Mouse (Mus musculus) heart, postnatal 36 days (tissue): ENCODE measurements around the gene Ambra1. TPM values are rescaled to one million over a fixed set of nuclear protein-coding genes. Genes with fewer than 3 reads are reported as not detected.

Source experiments
- DNase-seq, 2 experiments: peaks; one replicate each; pipeline ENCODE4 v3.0.0; 2021 to 2022
- intact Hi-C: fragments of 180-260 bp; cut with DNase I; formaldehyde crosslinking; loops from one replicate; pipeline ENCODE4 v1.15.1; 2025
- total RNA-seq, 2 experiments: library from RNA; stranded (reverse); gene quantifications; 2 replicates each; pipeline ENCODE4 v1.2.3; 2021

The Ambra1 gene
- total RNA-seq, 2 experiments from 2014 or later = 14.2 to 18.0 TPM

GRCm38 (mm10) chr2:91859423-91859822 lies 129.5 kb downstream of the Ambra1 start:
- intact Hi-C loops = no loop called here
- no peak for DNase-seq

GRCm38 (mm10) chr2:91870754-91871153 lies 140.8 kb downstream of the Ambra1 start:
- intact Hi-C loops = no loop called here
- DNase-seq = peak; percentile 8 to 18

- no peak for DNase-seq
- intact Hi-C loops = no loop called here
Measured at GRCm38 (mm10) chr2:91871225-91871624, 141.3 kb downstream of the Ambra1 start.

GRCm38 (mm10) chr2:91872658-91873057 lies 142.7 kb downstream of the Ambra1 start:
- DNase-seq = no peak
- intact Hi-C loops = no loop called here

- no peak for DNase-seq
- intact Hi-C loops = no loop called here
Measured at GRCm38 (mm10) chr2:91876000-91876805, 146.3 kb downstream of the Ambra1 start.

GRCm38 (mm10) chr2:91876806-91877140 lies 146.8 kb downstream of the Ambra1 start:
- DNase-seq = no peak
- intact Hi-C loops = no loop called here

- intact Hi-C loops = no loop called here
- no peak for DNase-seq
Measured at GRCm38 (mm10) chr2:91878387-91879180, 148.7 kb downstream of the Ambra1 start.

- intact Hi-C loops = no loop called here
- DNase-seq = no peak
Measured at GRCm38 (mm10) chr2:91883961-91884360, 154.0 kb downstream of the Ambra1 start.

GRCm38 (mm10) chr2:91884616-91885015 lies 154.7 kb downstream of the Ambra1 start:
- intact Hi-C loops = no loop called here

GRCm38 (mm10) chr2:91894716-91895115 lies 164.8 kb downstream of the Ambra1 start:
- no peak for DNase-seq
- intact Hi-C loops = no loop called here

More at GRCm38 (mm10) chr2:91884616-91885015, 154.7 kb downstream of the Ambra1 start:
- DNase-seq = no peak

GRCm38 (mm10) chr2:91895401-91895800 lies 165.5 kb downstream of the Ambra1 start:
- intact Hi-C loops = no loop called here
- DNase-seq = no peak

GRCm38 (mm10) chr2:91897968-91898367 lies 168.0 kb downstream of the Ambra1 start:
- DNase-seq = no peak
- intact Hi-C loops = no loop called here

- intact Hi-C loops = no loop called here
- DNase-seq = no peak
Measured at GRCm38 (mm10) chr2:91899141-91899540, 169.2 kb downstream of the Ambra1 start.

- DNase-seq = no peak
- intact Hi-C loops = no loop called here
Measured at GRCm38 (mm10) chr2:91900431-91900830, 170.5 kb downstream of the Ambra1 start.

GRCm38 (mm10) chr2:91902336-91902735 lies 172.4 kb downstream of the Ambra1 start:
- intact Hi-C loops = no loop called here
- DNase-seq = no peak

GRCm38 (mm10) chr2:91903171-91903925 lies 173.4 kb downstream of the Ambra1 start:
- intact Hi-C loops = no loop called here
- no peak for DNase-seq

- intact Hi-C loops = no loop called here
- no peak for DNase-seq
Measured at GRCm38 (mm10) chr2:91904618-91905307, 174.8 kb downstream of the Ambra1 start.

- intact Hi-C loops = no loop called here
- no peak for DNase-seq
Measured at GRCm38 (mm10) chr2:91906141-91906540, 176.2 kb downstream of the Ambra1 start.

GRCm38 (mm10) chr2:91912616-91913015 lies 182.7 kb downstream of the Ambra1 start:
- DNase-seq = no peak
- intact Hi-C loops = no loop called here

- no peak for DNase-seq
- intact Hi-C loops = no loop called here
Measured at GRCm38 (mm10) chr2:91913328-91914110, 183.6 kb downstream of the Ambra1 start.
